Mouse (Mus musculus) layer of hippocampus, adult 2 months (tissue): Measurements from ENCODE around the gene Abhd16a. TPM values are rescaled to one million over a fixed set of nuclear protein-coding genes. Genes with fewer than 3 reads are reported as not detected.
A peak's percentile ranks its signal among the peaks of the same experiment; 100 is the strongest.

Source experiments
- DNase-seq, 2 experiments: peaks; one replicate each; pipeline ENCODE4 v3.0.0; 2022; ENCODE audit warnings: low spot score in 2 of 2
- H3K27ac ChIP-seq: fragments of 200-600 bp; 2 replicates; pipeline ENCODE4 v1.8.1; 2022
- H3K4me3 ChIP-seq: fragments of 200-600 bp; 2 replicates; pipeline ENCODE4 v1.8.1; 2022; ENCODE audit warnings: mild to moderate bottlenecking
- CTCF ChIP-seq: fragments of 200-600 bp; conservative IDR thresholded peaks from 2 replicates; pipeline ENCODE4 v1.8.1; 2022; ENCODE audit warnings: antibody characterized with exemption, mild to moderate bottlenecking, moderate library complexity
- total RNA-seq, 2 experiments: library from RNA; stranded (reverse); gene quantifications; 2 replicates each; pipeline ENCODE4 v1.2.3; 2021

Gene Abhd16a
- total RNA-seq, 2 experiments from 2014 or later, result 110 to 113 TPM

- peak within 1 kb of the TSS; percentile 97 for H3K4me3 ChIP-seq
- H3K27ac ChIP-seq, result peak within 1 kb of the TSS; percentile 100
- TF ChIP-seq CTCF, result peak; percentile 2; the same call in 1 of the 2 replicates
- peak; percentile 94 to 95 for DNase-seq
Measured at GRCm38 (mm10) chr17:35134801-35135590, 45.9 kb downstream of the Abhd16a start, which contains the start of gene Bag6. Bag6 (plus strand) TSS chr17:35135178.

GRCm38 (mm10) chr17:35135591-35136320 lies 46.7 kb downstream of the Abhd16a start:
- Histone ChIP-seq H3K4me3 (peak overlapping the region; percentile 97), H3K27ac (peak overlapping the region; percentile 100)
- DNase-seq, result peak in 1 of 2 experiments; percentile 45
- no peak for TF ChIP-seq CTCF

DNA sequence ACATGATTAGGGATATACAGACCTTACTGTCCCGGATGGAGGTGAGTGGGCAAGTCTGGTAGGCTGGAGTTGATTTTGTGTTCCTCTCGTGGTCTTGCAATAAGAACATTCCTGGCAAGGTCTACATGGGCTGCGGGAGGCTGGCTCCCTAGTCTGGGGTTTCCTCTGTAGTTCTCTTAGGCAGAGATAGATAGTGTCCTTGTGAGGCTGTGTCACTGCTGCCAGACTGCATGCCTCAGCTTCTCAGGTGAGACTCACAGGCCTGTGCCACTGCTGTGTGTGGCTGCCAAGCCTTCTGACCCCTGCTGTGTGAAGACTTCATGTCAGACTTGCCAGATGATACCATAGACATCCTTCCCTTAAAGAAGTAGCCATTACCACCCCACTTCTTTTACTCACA lies 50.2 kb downstream of the Abhd16a start:
- no peak for TF ChIP-seq CTCF

GRCm38 (mm10) chr17:35140490-35140996 lies 51.5 kb downstream of the Abhd16a start:
- TF ChIP-seq CTCF, result no peak
- no peak overlapping the region for H3K4me3 ChIP-seq
- H3K27ac ChIP-seq, result no peak overlapping the region
- no peak for DNase-seq

More for the DNA sequence above, 50.2 kb downstream of the Abhd16a start:
- no peak overlapping the region for H3K4me3 ChIP-seq
- no peak overlapping the region for H3K27ac ChIP-seq
- no peak for DNase-seq

GRCm38 (mm10) chr17:35141971-35142370 lies 52.9 kb downstream of the Abhd16a start:
- TF ChIP-seq CTCF, result no peak
- Histone ChIP-seq H3K4me3 (no peak overlapping the region), H3K27ac (no peak overlapping the region)
- DNase-seq, result no peak

GRCm38 (mm10) chr17:35146139-35146538 lies 57.1 kb downstream of the Abhd16a start:
- TF ChIP-seq CTCF, result no peak
- H3K27ac ChIP-seq, result no peak overlapping the region
- H3K4me3 ChIP-seq, result no peak overlapping the region
- no peak for DNase-seq

DNA sequence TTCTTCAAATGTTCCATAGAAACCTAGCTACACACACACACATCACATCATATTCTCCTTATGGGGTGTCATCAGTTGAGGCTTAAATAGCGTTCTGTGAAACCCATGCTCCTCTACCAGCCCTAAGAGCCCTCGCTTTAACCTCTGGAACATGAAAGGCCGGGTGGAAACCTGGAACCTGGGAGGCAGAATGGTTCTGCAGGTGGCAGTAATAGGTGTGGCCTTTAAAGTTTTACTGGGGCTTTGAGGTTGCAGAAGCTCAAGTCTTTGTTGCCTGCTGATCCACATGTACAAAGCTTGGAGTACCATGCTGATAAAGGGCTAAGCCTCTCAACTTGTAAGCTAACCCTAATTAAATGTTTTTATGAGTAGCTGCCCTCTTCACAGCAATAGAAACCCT lies 58.3 kb downstream of the Abhd16a start:
- Histone ChIP-seq H3K4me3 (no peak overlapping the region), H3K27ac (no peak overlapping the region)
- TF ChIP-seq CTCF, result no peak
- no peak for DNase-seq

DNA sequence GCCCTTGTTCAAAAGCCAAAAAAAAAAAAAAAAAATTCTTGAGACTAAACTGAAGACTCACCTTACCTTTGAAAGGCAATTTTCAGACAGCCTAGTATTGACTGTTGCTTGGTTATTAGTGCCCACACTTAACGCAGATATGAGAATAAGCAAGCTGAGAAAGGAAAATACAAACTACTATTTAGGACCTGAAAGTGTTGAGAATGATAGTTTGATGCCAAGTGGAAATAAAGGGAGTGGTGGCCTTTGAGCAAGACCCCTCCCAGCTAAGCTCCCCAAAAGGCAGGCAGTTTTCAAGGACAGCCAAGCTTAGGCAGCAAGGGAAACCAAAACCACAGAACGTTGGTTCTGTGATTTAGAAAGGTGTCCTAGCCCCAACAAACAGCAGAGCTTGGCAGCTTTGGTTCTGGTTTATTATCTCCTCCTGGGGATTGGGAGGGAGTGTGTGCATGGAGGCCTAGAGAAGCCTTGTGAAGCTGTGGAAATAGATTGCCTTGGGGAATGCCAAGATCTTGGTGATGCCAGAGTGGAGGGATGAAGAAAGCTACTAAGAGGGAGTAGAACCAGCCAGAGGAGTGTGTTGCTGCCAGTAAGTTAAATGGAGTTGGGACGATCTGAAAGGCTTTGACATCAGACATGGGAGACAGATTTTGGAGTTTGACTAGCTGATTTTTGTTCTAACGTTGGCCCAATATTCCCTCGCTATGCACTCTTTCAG lies 59.0 kb downstream of the Abhd16a start:
- Histone ChIP-seq H3K27ac (no peak overlapping the region; the same call in 1 of the 2 replicates), H3K4me3 (no peak overlapping the region)
- TF ChIP-seq CTCF, result no peak
- DNase-seq, result no peak

DNA sequence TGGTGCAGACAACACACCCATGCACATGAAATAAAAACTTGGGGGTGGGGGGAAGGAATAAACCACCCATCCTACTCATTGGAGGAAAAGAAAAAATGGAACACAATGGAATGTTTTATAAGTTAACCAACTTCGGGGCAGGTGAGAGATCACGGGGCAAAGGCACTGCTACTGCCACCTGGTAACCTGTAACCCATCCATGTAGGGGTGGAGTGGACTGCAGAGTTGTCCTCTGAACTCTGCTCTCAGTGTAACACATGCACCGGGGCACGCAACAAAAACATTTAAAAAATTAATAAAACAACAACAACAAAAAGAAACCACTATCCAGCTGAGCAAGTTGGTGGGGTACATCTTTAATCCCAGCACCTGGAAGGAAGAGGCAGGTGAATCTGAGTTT lies 63.1 kb downstream of the Abhd16a start:
- Histone ChIP-seq H3K4me3 (no peak overlapping the region), H3K27ac (no peak overlapping the region)

More for the DNA sequence above, 63.1 kb downstream of the Abhd16a start:
- DNase-seq, result no peak
- no peak for TF ChIP-seq CTCF

Other genes with a start within 250 kb of the Abhd16a start
- 10 to 100 TPM; 75.1 to 78.3 TPM for gene Skiv2l, start 239.1 kb upstream of the Abhd16a start, total RNA-seq
- 10 to 100 TPM; 34.9 to 38.1 TPM for gene Nelfe, start 238.9 kb upstream of the Abhd16a start, total RNA-seq
- gene Cfb, start 226.7 kb upstream of the Abhd16a start, total RNA-seq, result not detected
- 1 to 10 TPM; 7.5 to 9.0 TPM for gene Zbtb12, start 209.8 kb upstream of the Abhd16a start, total RNA-seq
- not detected for gene Gm20547, start 207.2 kb upstream of the Abhd16a start, total RNA-seq
- gene C2, start 191.0 kb upstream of the Abhd16a start, total RNA-seq, result 1 to 10 TPM; 1.1 to 1.8 TPM
- 100 to 1,000 TPM; 181 to 190 TPM for gene Ehmt2, start 190.8 kb upstream of the Abhd16a start, total RNA-seq
- under 1 TPM in 1 of 2 experiments, not detected in 1; 0.29 TPM for gene Slc44a4, start 174.8 kb upstream of the Abhd16a start, total RNA-seq
- gene Neu1, start 158.0 kb upstream of the Abhd16a start, total RNA-seq, result 10 to 100 TPM; 39.4 to 43.1 TPM
- gene Hspa1b, start 130.0 kb upstream of the Abhd16a start, total RNA-seq, result 10 to 100 TPM; 21.4 to 24.7 TPM
- gene Gm20481, start 119.4 kb upstream of the Abhd16a start, total RNA-seq, result not detected
- 10 to 100 TPM; 16.9 to 18.1 TPM for gene Hspa1a, start 117.1 kb upstream of the Abhd16a start, total RNA-seq
- under 1 TPM; 0.44 to 0.49 TPM for gene Hspa1l, start 116.6 kb upstream of the Abhd16a start, total RNA-seq
- 10 to 100 TPM; 15.9 to 21.8 TPM for gene Lsm2, start 107.4 kb upstream of the Abhd16a start, total RNA-seq
- 10 to 100 TPM; 48.2 to 55.1 TPM for gene Vars, start 88.3 kb upstream of the Abhd16a start, total RNA-seq
- under 1 TPM; 0.20 to 0.26 TPM for gene Vwa7, start 72.7 kb upstream of the Abhd16a start, total RNA-seq
- under 1 TPM in 1 of 2 experiments, not detected in 1; 0.67 TPM for gene Sapcd1, start 61.2 kb upstream of the Abhd16a start, total RNA-seq
- 1 to 10 TPM in 1 of 2 experiments, under 1 TPM in 1; 0.26 to 1.1 TPM for gene Msh5, start 42.5 kb upstream of the Abhd16a start, total RNA-seq
- 1 to 10 TPM; 9.2 to 9.6 TPM for gene Clic1, start 39.3 kb upstream of the Abhd16a start, total RNA-seq
- 10 to 100 TPM; 13.7 to 15.8 TPM for gene Ddah2, start 30.2 kb upstream of the Abhd16a start, total RNA-seq
- gene Ly6g6c, start 23.9 kb upstream of the Abhd16a start, total RNA-seq, result not detected
- gene Mpig6b, start 23.1 kb upstream of the Abhd16a start, total RNA-seq, result not detected
- gene Ly6g6e, start 12.4 kb upstream of the Abhd16a start, total RNA-seq, result 1 to 10 TPM; 2.5 to 3.5 TPM
- gene Ly6g6d, start 11.2 kb upstream of the Abhd16a start, total RNA-seq, result 1 to 10 TPM; 1.1 TPM
- under 1 TPM in 1 of 2 experiments, not detected in 1; 0.52 TPM for gene Ly6g6f, start 3.7 kb upstream of the Abhd16a start, total RNA-seq
- not detected for gene Ly6g5c, start 19.0 kb downstream of the Abhd16a start, total RNA-seq
- gene Ly6g5b, start 26.2 kb downstream of the Abhd16a start, total RNA-seq, result under 1 TPM in 1 of 2 experiments, not detected in 1; 0.54 TPM
- 10 to 100 TPM; 15.0 to 15.9 TPM for gene Gpank1, start 32.2 kb downstream of the Abhd16a start, total RNA-seq
- 100 to 1,000 TPM; 170 to 178 TPM for gene Csnk2b, start 32.8 kb downstream of the Abhd16a start, total RNA-seq
- gene D17H6S53E, start 37.1 kb downstream of the Abhd16a start, total RNA-seq, result 10 to 100 TPM; 25.2 to 29.3 TPM
- gene Apom, start 42.8 kb downstream of the Abhd16a start, total RNA-seq, result under 1 TPM; 0.37 to 0.49 TPM
- 100 to 1,000 TPM; 320 to 334 TPM for gene Bag6, start 45.9 kb downstream of the Abhd16a start, total RNA-seq
- 100 to 1,000 TPM; 339 to 370 TPM for gene Prrc2a, start 75.6 kb downstream of the Abhd16a start, total RNA-seq
- gene Aif1, start 86.8 kb downstream of the Abhd16a start, total RNA-seq, result 10 to 100 TPM; 11.1 to 11.8 TPM
- gene Lst1, start 99.2 kb downstream of the Abhd16a start, total RNA-seq, result 1 to 10 TPM; 6.2 to 8.6 TPM
- gene Ltb, start 105.2 kb downstream of the Abhd16a start, total RNA-seq, result under 1 TPM; 0.76 to 0.77 TPM
- not detected for gene Tnf, start 112.7 kb downstream of the Abhd16a start, total RNA-seq
- under 1 TPM; 0.54 to 0.59 TPM for gene Lta, start 116.1 kb downstream of the Abhd16a start, total RNA-seq
- gene Gm16181, start 131.6 kb downstream of the Abhd16a start, total RNA-seq, result not detected
- gene Atp6v1g2, start 144.4 kb downstream of the Abhd16a start, total RNA-seq, result 100 to 1,000 TPM; 615 to 646 TPM
- 10 to 100 TPM; 13.3 to 15.1 TPM for gene Nfkbil1, start 146.5 kb downstream of the Abhd16a start, total RNA-seq
- gene Ddx39b, start 152.5 kb downstream of the Abhd16a start, total RNA-seq, result 100 to 1,000 TPM; 230 to 239 TPM
- gene H2-D1, start 173.5 kb downstream of the Abhd16a start, total RNA-seq, result 10 to 100 TPM; 15.7 to 21.2 TPM
- gene H2-Q1, start 231.1 kb downstream of the Abhd16a start, total RNA-seq, result under 1 TPM; 0.13 to 0.47 TPM